Mouse (Mus musculus) C2C12 (cell line): ENCODE data around the gene Kdm2b.

Experiments
- CEBPB ChIP-seq: IDR thresholded peaks from one replicate; pipeline ENCODE4 v1.6.1; 2011; ENCODE audit warnings: low read depth, mild to moderate bottlenecking, control low read depth, moderate library complexity
- CTCF ChIP-seq: IDR thresholded peaks from one replicate; pipeline ENCODE4 v1.5.1; 2011; ENCODE audit not compliant: control insufficient read depth, insufficient read depth, insufficient read length
- FOSL1 ChIP-seq: IDR thresholded peaks from one replicate; pipeline ENCODE4 v1.8.0; 2011; ENCODE audit warnings: mild to moderate bottlenecking, low read length; ENCODE audit not compliant: poor library complexity, insufficient read depth, severe bottlenecking
- MAX ChIP-seq: IDR thresholded peaks from one replicate; pipeline ENCODE4 v1.6.1; 2011; ENCODE audit warnings: mild to moderate bottlenecking, control low read depth
- USF1 ChIP-seq: IDR thresholded peaks from one replicate; pipeline ENCODE4 v1.6.1; 2011; ENCODE audit warnings: low read depth, mild to moderate bottlenecking, control low read depth, moderate library complexity

- TF ChIP-seq CTCF = no peak
- no peak for TF ChIP-seq FOSL1
- TF ChIP-seq USF1 = no peak
- no peak for TF ChIP-seq CEBPB
- no peak for TF ChIP-seq MAX
Measured at GRCm38 (mm10) chr5:122824450-122824849, 165.2 kb downstream of the Kdm2b start.
